Mouse (Mus musculus): ENCODE measurements around the gene Dppa3. TPM values are rescaled to one million over a fixed set of nuclear protein-coding genes. Genes with fewer than 3 reads are reported as not detected.
"Not testable (repeated sequence)": the region's sequence is repeated elsewhere in the genome, so short reads cannot be mapped to it uniquely, and the experiment has no call there.

The Dppa3 gene
- polyA plus RNA-seq, 1 experiment from 2014 or later, result not detected

- Histone ChIP-seq H3K4me1 (no peaks in the 10 kb centered on the region), H3K4me3 (no peak overlapping the region), H3K36me3 (no peaks in the 10 kb centered on the region), H3K27me3 (no peaks in the 10 kb centered on the region), H3K4me2 (replicated peaks) (no peak overlapping the region), H3K9ac (no peak overlapping the region), H3K27ac (no peak overlapping the region), H3K9me3 (no peaks in the 10 kb centered on the region)
- 48% methylated on average over 3 of the region's 3 CpGs for WGBS
- ATAC-seq (ENCODE audit: insufficient number of reproducible peaks, insufficient read depth, low FRiP score, low TSS enrichment), result no peak
These were observed 10.2 kb upstream of the Dppa3 start for GRCm38 (mm10) chr6:122616022-122616421.

- no peaks in the 10 kb centered on the region for H3K9me3 ChIP-seq
- H3K27ac ChIP-seq, result no peak overlapping the region
- no peaks in the 10 kb centered on the region for H3K36me3 ChIP-seq
- H3K27me3 ChIP-seq, result no peaks in the 10 kb centered on the region
- 85% methylated on average over 6 of the region's 6 CpGs for WGBS
- no peak overlapping the region for H3K4me2 ChIP-seq (replicated peaks)
- ATAC-seq (ENCODE audit: insufficient number of reproducible peaks, insufficient read depth, low FRiP score, low TSS enrichment), result no peak
- H3K9ac ChIP-seq, result no peak overlapping the region
- no peaks in the 10 kb centered on the region for H3K4me1 ChIP-seq
- H3K4me3 ChIP-seq, result no peak overlapping the region
These were observed 5.1 kb upstream of the Dppa3 start for GRCm38 (mm10) chr6:122621066-122621465.

GRCm38 (mm10) chr6:122624480-122624879 lies 1.7 kb upstream of the Dppa3 start:
- H3K4me2 ChIP-seq (replicated peaks), result no peak overlapping the region
- no peak overlapping the region for H3K27ac ChIP-seq
- no peak overlapping the region for H3K4me3 ChIP-seq
- peaks cover 4% of the 10 kb centered on the region; the same call in 1 of the 2 replicates for H3K27me3 ChIP-seq
- no peak for ATAC-seq (ENCODE audit: insufficient number of reproducible peaks, insufficient read depth, low FRiP score, low TSS enrichment)
- H3K9ac ChIP-seq, result no peak overlapping the region
- H3K36me3 ChIP-seq, result no peaks in the 10 kb centered on the region
- no peaks in the 10 kb centered on the region for H3K4me1 ChIP-seq
- 51% methylated on average over 5 of the region's 5 CpGs for WGBS
- no peaks in the 10 kb centered on the region for H3K9me3 ChIP-seq

- no peaks in the 10 kb centered on the region for H3K9me3 ChIP-seq
- H3K9ac ChIP-seq, result no peak overlapping the region
- H3K36me3 ChIP-seq, result no peaks in the 10 kb centered on the region
- no peak for ATAC-seq (ENCODE audit: insufficient number of reproducible peaks, insufficient read depth, low FRiP score, low TSS enrichment)
- no peak overlapping the region for H3K4me2 ChIP-seq (replicated peaks)
- H3K27ac ChIP-seq, result no peak overlapping the region
- no peak overlapping the region for H3K4me3 ChIP-seq
- no peaks in the 10 kb centered on the region for H3K4me1 ChIP-seq
- peaks cover 4% of the 10 kb centered on the region; the same call in 1 of the 2 replicates for H3K27me3 ChIP-seq
- 80% methylated on average over 4 of the region's 4 CpGs for WGBS
These were observed 1.1 kb upstream of the Dppa3 start for GRCm38 (mm10) chr6:122625156-122625555.

GRCm38 (mm10) chr6:122627469-122628108 lies 1.4 kb downstream of the Dppa3 start:
- Histone ChIP-seq H3K27me3 (peaks cover 4% of the 10 kb centered on the region; the same call in 1 of the 2 replicates), H3K4me3 (no peak overlapping the region), H3K9me3 (no peaks in the 10 kb centered on the region), H3K4me1 (no peaks in the 10 kb centered on the region), H3K4me2 (replicated peaks) (peak overlapping the region; percentile 32), H3K9ac (no peak overlapping the region), H3K27ac (no peak overlapping the region), H3K36me3 (no peaks in the 10 kb centered on the region)
- 42% methylated on average over 20 of the region's 20 CpGs for WGBS
- ATAC-seq (ENCODE audit: insufficient number of reproducible peaks, insufficient read depth, low FRiP score, low TSS enrichment), result no peak

GRCm38 (mm10) chr6:122633411-122633810 lies 7.2 kb downstream of the Dppa3 start:
- ATAC-seq (ENCODE audit: insufficient number of reproducible peaks, insufficient read depth, low FRiP score, low TSS enrichment), result no peak
- Histone ChIP-seq H3K36me3 (no peaks in the 10 kb centered on the region), H3K27me3 (peaks cover 4% of the 10 kb centered on the region; the same call in 1 of the 2 replicates), H3K4me3 (no peak overlapping the region), H3K4me1 (no peaks in the 10 kb centered on the region), H3K4me2 (replicated peaks) (no peak overlapping the region), H3K9ac (no peak overlapping the region), H3K9me3 (no peaks in the 10 kb centered on the region), H3K27ac (no peak overlapping the region)
- WGBS, result 53% methylated on average over 9 of the region's 9 CpGs

GRCm38 (mm10) chr6:122635315-122635714 lies 9.1 kb downstream of the Dppa3 start:
- Histone ChIP-seq H3K27ac (no peak overlapping the region), H3K4me1 (no peaks in the 10 kb centered on the region), H3K4me2 (replicated peaks) (no peak overlapping the region), H3K27me3 (no peaks in the 10 kb centered on the region), H3K4me3 (no peak overlapping the region), H3K9ac (no peak overlapping the region), H3K36me3 (no peaks in the 10 kb centered on the region), H3K9me3 (no peaks in the 10 kb centered on the region)
- no peak for ATAC-seq (ENCODE audit: insufficient number of reproducible peaks, insufficient read depth, low FRiP score, low TSS enrichment)
- 87% methylated on average over 7 of the region's 7 CpGs for WGBS

- ATAC-seq (ENCODE audit: insufficient number of reproducible peaks, insufficient read depth, low FRiP score, low TSS enrichment), result no peak
- H3K36me3 ChIP-seq, result no peaks in the 10 kb centered on the region
- no peaks in the 10 kb centered on the region for H3K9me3 ChIP-seq
These were observed 10.5 kb downstream of the Dppa3 start for GRCm38 (mm10) chr6:122636666-122637065.

GRCm38 (mm10) chr6:122637566-122637965 lies 11.4 kb downstream of the Dppa3 start:
- H3K4me3 ChIP-seq; H3K9me3 ChIP-seq; H3K36me3 ChIP-seq; ATAC-seq (ENCODE audit: insufficient number of reproducible peaks, insufficient read depth, low FRiP score, low TSS enrichment); H3K27me3 ChIP-seq; H3K9ac ChIP-seq; H3K4me1 ChIP-seq; H3K27ac ChIP-seq; H3K4me2 ChIP-seq (replicated peaks): not testable (repeated sequence)
- WGBS, result 80% methylated on average over 4 of the region's 4 CpGs

More at GRCm38 (mm10) chr6:122636666-122637065, 10.5 kb downstream of the Dppa3 start:
- H3K27me3 ChIP-seq, result no peaks in the 10 kb centered on the region
- H3K4me1 ChIP-seq, result no peaks in the 10 kb centered on the region
- no peak overlapping the region for H3K4me2 ChIP-seq (replicated peaks)
- 85% methylated on average over 3 of the region's 3 CpGs for whole genome bisulfite sequencing
- H3K4me3 ChIP-seq, result no peak overlapping the region
- H3K9ac ChIP-seq, result no peak overlapping the region
- no peak overlapping the region for H3K27ac ChIP-seq

GRCm38 (mm10) chr6:122644196-122644595 lies 18.0 kb downstream of the Dppa3 start:
- 94% methylated on average over 21 of the region's 21 CpGs for WGBS
- not testable (repeated sequence) for H3K4me1 ChIP-seq; H3K9ac ChIP-seq; H3K4me3 ChIP-seq; H3K27me3 ChIP-seq; H3K4me2 ChIP-seq (replicated peaks); ATAC-seq (ENCODE audit: insufficient number of reproducible peaks, insufficient read depth, low FRiP score, low TSS enrichment); H3K27ac ChIP-seq; H3K36me3 ChIP-seq; H3K9me3 ChIP-seq

- WGBS, result 80% methylated on average over 3 of the region's 3 CpGs
- no peaks in the 10 kb centered on the region for H3K36me3 ChIP-seq
- ATAC-seq (ENCODE audit: insufficient number of reproducible peaks, insufficient read depth, low FRiP score, low TSS enrichment), result no peak
- H3K9ac ChIP-seq, result no peak overlapping the region
- H3K4me2 ChIP-seq (replicated peaks), result no peak overlapping the region
- no peaks in the 10 kb centered on the region for H3K4me1 ChIP-seq
- H3K27ac ChIP-seq, result no peak overlapping the region
- no peaks in the 10 kb centered on the region for H3K9me3 ChIP-seq
- H3K27me3 ChIP-seq, result no peaks in the 10 kb centered on the region
- no peak overlapping the region for H3K4me3 ChIP-seq
These were observed 23.7 kb downstream of the Dppa3 start for GRCm38 (mm10) chr6:122649903-122650302.

- no peaks in the 10 kb centered on the region for H3K36me3 ChIP-seq
- H3K9me3 ChIP-seq, result no peaks in the 10 kb centered on the region
- 61% methylated on average over 5 of the region's 5 CpGs for WGBS
- no peak overlapping the region for H3K4me2 ChIP-seq (replicated peaks)
- H3K27me3 ChIP-seq, result no peaks in the 10 kb centered on the region
- no peak overlapping the region for H3K9ac ChIP-seq
- H3K4me3 ChIP-seq, result no peak overlapping the region
- ATAC-seq (ENCODE audit: insufficient number of reproducible peaks, insufficient read depth, low FRiP score, low TSS enrichment), result no peak
- no peaks in the 10 kb centered on the region for H3K4me1 ChIP-seq
- no peak overlapping the region for H3K27ac ChIP-seq
These were observed 24.3 kb downstream of the Dppa3 start for GRCm38 (mm10) chr6:122650398-122650980.

All from embryonic facial prominence, embryonic 12.5 days (tissue).